Comparison of ENCODE assay signal across 8 mouse cellular contexts in the genomic region with DNA sequence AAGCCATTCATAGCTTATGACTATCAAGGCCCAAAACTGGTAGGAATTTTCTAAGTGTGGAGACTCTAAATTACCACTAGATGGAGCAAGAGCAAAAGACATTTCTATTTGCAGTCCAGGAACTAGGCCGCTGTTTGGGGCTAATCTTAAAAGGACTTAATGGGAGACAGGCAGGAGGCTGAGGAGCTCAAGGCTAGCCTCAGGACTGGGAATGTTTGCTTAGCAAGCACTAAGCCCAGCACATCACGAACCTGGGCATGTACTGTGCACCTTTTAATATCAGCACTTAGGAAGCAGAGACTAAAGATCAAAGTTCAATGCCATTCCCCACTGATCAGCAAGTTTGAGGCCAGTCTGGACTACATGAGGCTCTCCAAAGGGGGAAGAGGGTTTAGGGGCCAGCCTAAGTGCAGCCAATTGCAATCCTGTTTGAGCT. TPM values are rescaled to one million over a fixed set of nuclear protein-coding genes. Genes with fewer than 3 reads are reported as not detected.
A peak's percentile ranks its signal among the peaks of the same experiment; 100 is the strongest.
DNase-seq lines count a peak whose midpoint lies in the region; ATAC-seq and TF ChIP-seq lines count a peak whose summit lies in the region.
"Had no signal": no experiment of that assay in that cellular context is flagged by ENCODE, and none has a peak within 500 bp of the region (broad histone marks: within the 10 kb centered on the region; RNA-seq: fewer than 3 reads in every experiment).

No protein-coding gene starts in this region.

- TF ChIP-seq POLR2A in testis, adult 2 months (IDR thresholded peaks at IDR 0.05; ENCODE audit: control insufficient read depth, low read depth, low read length): no peak

- H3K4me3 ChIP-seq in testis, adult 2 months (ENCODE audit: control insufficient read depth, low read depth, low read length): no peak overlapping the region
- no peak overlapping the region for H3K4me3 ChIP-seq in hindbrain, embryonic 15.5 days
- no peak overlapping the region for H3K4me3 ChIP-seq in limb, embryonic 15.5 days
- no peak overlapping the region for H3K4me3 ChIP-seq in midbrain, postnatal 0 days (ENCODE audit: low read depth, low read length)

- H3K4me2 ChIP-seq in hindbrain, embryonic 15.5 days: no peak overlapping the region
- H3K4me2 ChIP-seq in limb, embryonic 15.5 days: no peak overlapping the region
- H3K4me2 ChIP-seq in midbrain, postnatal 0 days (ENCODE audit: low read depth, low read length, poor library complexity, severe bottlenecking): no peak overlapping the region

- H3K9me3 ChIP-seq in hindbrain, embryonic 15.5 days: no peaks in the 10 kb centered on the region
- H3K9me3 ChIP-seq in limb, embryonic 15.5 days: no peaks in the 10 kb centered on the region
- H3K9me3 ChIP-seq in midbrain, postnatal 0 days (ENCODE audit: low read length): no peaks in the 10 kb centered on the region

- H3K27ac ChIP-seq in testis, adult 2 months (ENCODE audit: control insufficient read depth, insufficient read depth, low read depth, low read length): peak overlapping the region; percentile 28; the same call in 1 of the 2 replicates
- H3K27ac ChIP-seq in hindbrain, embryonic 15.5 days (replicated peaks): no peak overlapping the region
- peak overlapping the region; percentile 12; the same call in 1 of the 2 replicates for H3K27ac ChIP-seq in limb, embryonic 15.5 days
- H3K27ac ChIP-seq in midbrain, postnatal 0 days (ENCODE audit: low read depth, low read length): no peak overlapping the region

- 0 out of 2 replicates have a peak, but pooled peaks have one; percentile 29 for ATAC-seq in hindbrain, embryonic 15.5 days (ENCODE audit: low FRiP score, low read depth)
- no peak for ATAC-seq in limb, embryonic 15.5 days (ENCODE audit: insufficient number of reproducible peaks, low FRiP score, low TSS enrichment, low read depth)
- 0 out of 2 replicates have a peak, but pooled peaks have one; percentile 12 for ATAC-seq in midbrain, postnatal 0 days (ENCODE audit: low FRiP score)

- WGBS in hindbrain, embryonic 15.5 days: 0% methylated on average over 2 of the region's 2 CpGs
- 0% methylated on average over 2 of the region's 2 CpGs for WGBS in limb, embryonic 15.5 days
- 0% methylated on average over 2 of the region's 2 CpGs for WGBS in midbrain, postnatal 0 days

- no peaks in the 10 kb centered on the region for H3K36me3 ChIP-seq in testis, adult 2 months (ENCODE audit: control insufficient read depth, insufficient read depth, low read length)
- no peaks in the 10 kb centered on the region for H3K36me3 ChIP-seq in hindbrain, embryonic 15.5 days
- H3K36me3 ChIP-seq in limb, embryonic 15.5 days: no peaks in the 10 kb centered on the region
- H3K36me3 ChIP-seq in midbrain, postnatal 0 days (ENCODE audit: insufficient read depth, low read length): no peaks in the 10 kb centered on the region

- TF ChIP-seq CTCF in testis, adult 2 months (IDR thresholded peaks at IDR 0.05; ENCODE audit: control insufficient read depth, insufficient read depth, insufficient replicate concordance, low read depth, low read length): no peak
- TF ChIP-seq CTCF in midbrain, postnatal 0 days (IDR thresholded peaks at IDR 0.05): peak; percentile 88

- H3K9ac ChIP-seq in hindbrain, embryonic 15.5 days: no peak overlapping the region
- H3K9ac ChIP-seq in limb, embryonic 15.5 days: no peak overlapping the region
- no peak overlapping the region for H3K9ac ChIP-seq in midbrain, postnatal 0 days (replicated peaks; ENCODE audit: low read length, poor library complexity, severe bottlenecking)

- H3K27me3 ChIP-seq in testis, adult 2 months (ENCODE audit: control insufficient read depth, insufficient read depth, low read length): no peaks in the 10 kb centered on the region
- no peaks in the 10 kb centered on the region for H3K27me3 ChIP-seq in hindbrain, embryonic 15.5 days
- no peaks in the 10 kb centered on the region for H3K27me3 ChIP-seq in limb, embryonic 15.5 days
- no peaks in the 10 kb centered on the region for H3K27me3 ChIP-seq in midbrain, postnatal 0 days (ENCODE audit: insufficient read depth, low read length)

- H3K4me1 ChIP-seq in testis, adult 2 months (ENCODE audit: control insufficient read depth, insufficient read depth, low read length): peaks cover 8% of the 10 kb centered on the region
- H3K4me1 ChIP-seq in hindbrain, embryonic 15.5 days (replicated peaks): peaks cover 7% of the 10 kb centered on the region
- H3K4me1 ChIP-seq in limb, embryonic 15.5 days: peaks cover 3% of the 10 kb centered on the region; the same call in 1 of the 2 replicates
- H3K4me1 ChIP-seq in midbrain, postnatal 0 days (ENCODE audit: insufficient read depth, low read length): no peaks in the 10 kb centered on the region

- no peak for DNase-seq in testis, postnatal 14 days (ENCODE audit: low spot score)
- peak; percentile 44 for DNase-seq in c-Kit-negative CD71-positive TER-119-positive erythroid progenitor cells, embryonic 14.5 days (ENCODE audit: low read depth, low spot score)
- peak; percentile 86 for DNase-seq in midbrain, postnatal 0 days (ENCODE audit: low spot score)
- DNase-seq in gastrocnemius, postnatal 4 days (ENCODE audit: low spot score in 2 of 2): no peak

RNA-seq across cellular contexts. Expression of a gene that starts 7.3 kb away (rescaled TPM):
- polyA plus RNA-seq in testis, adult 2 months (2012; rRNA removed): 42.8 and 48.8 TPM in 2 replicates
- 0.56 and 0.75 TPM in 2 replicates for polyA plus RNA-seq in hindbrain, embryonic 15.5 days (2015; fragmentation: Nextera tagmentation; extraction: Ambion mirVana)
- not detected in 2 replicates for polyA plus RNA-seq in limb, embryonic 15.5 days (2015; fragmentation: Nextera tagmentation; extraction: Ambion mirVana)
- 0.16 and 0.52 TPM in 2 replicates for total RNA-seq in midbrain, postnatal 0 days (2014; rRNA removed)
- 0.42 and 0.79 TPM in 2 replicates for polyA plus RNA-seq in midbrain, postnatal 0 days (2015; fragmentation: Nextera tagmentation; extraction: Ambion mirVana)
- total RNA-seq in gastrocnemius, postnatal 4 days (2021): not detected
- total RNA-seq: gastrocnemius, postnatal 36 days had no signal

RNA-seq across cellular contexts. Expression of a gene that starts 9.4 kb away (rescaled TPM):
- polyA plus RNA-seq in testis, adult 2 months (2012; rRNA removed): 6.1 and 6.2 TPM in 2 replicates
- 27.3 TPM in 2 replicates for polyA plus RNA-seq in hindbrain, embryonic 15.5 days (2015; fragmentation: Nextera tagmentation; extraction: Ambion mirVana)
- polyA plus RNA-seq in limb, embryonic 15.5 days (2015; fragmentation: Nextera tagmentation; extraction: Ambion mirVana): 30.4 and 31.5 TPM in 2 replicates
- 17.2 and 23.8 TPM in 2 replicates for total RNA-seq in midbrain, postnatal 0 days (2014; rRNA removed)
- 17.1 and 19.0 TPM in 2 replicates for polyA plus RNA-seq in midbrain, postnatal 0 days (2015; fragmentation: Nextera tagmentation; extraction: Ambion mirVana)
- 10 to 100 TPM; 16.5 to 22.0 TPM for total RNA-seq in gastrocnemius, postnatal 4 days (2021)

RNA-seq across cellular contexts. Expression of a gene that starts 44.6 kb away (rescaled TPM):
- 0.19 and 0.26 TPM in 2 replicates for polyA plus RNA-seq in testis, adult 2 months (2012; rRNA removed)
- polyA plus RNA-seq in hindbrain, embryonic 15.5 days (2015; fragmentation: Nextera tagmentation; extraction: Ambion mirVana): 6.9 and 9.5 TPM in 2 replicates
- polyA plus RNA-seq in limb, embryonic 15.5 days (2015; fragmentation: Nextera tagmentation; extraction: Ambion mirVana): 37.7 and 38.4 TPM in 2 replicates
- total RNA-seq in midbrain, postnatal 0 days (2014; rRNA removed): 4.7 and 5.1 TPM in 2 replicates
- polyA plus RNA-seq in midbrain, postnatal 0 days (2015; fragmentation: Nextera tagmentation; extraction: Ambion mirVana): 2.0 and 2.6 TPM in 2 replicates
- 10 to 100 TPM; 15.6 to 18.0 TPM for total RNA-seq in gastrocnemius, postnatal 4 days (2021)

RNA-seq across cellular contexts. Expression of a gene that starts 51.9 kb away (rescaled TPM):
- 45.2 and 45.3 TPM in 2 replicates for polyA plus RNA-seq in testis, adult 2 months (2012; rRNA removed)
- not detected in 2 replicates for polyA plus RNA-seq in hindbrain, embryonic 15.5 days (2015; fragmentation: Nextera tagmentation; extraction: Ambion mirVana)
- not detected in 2 replicates for polyA plus RNA-seq in limb, embryonic 15.5 days (2015; fragmentation: Nextera tagmentation; extraction: Ambion mirVana)
- total RNA-seq in midbrain, postnatal 0 days (2014; rRNA removed): not detected in 2 replicates
- 0.09 TPM in 1 of 2 replicates, not detected in the other for polyA plus RNA-seq in midbrain, postnatal 0 days (2015; fragmentation: Nextera tagmentation; extraction: Ambion mirVana)
- total RNA-seq in gastrocnemius, postnatal 4 days (2021): not detected
- total RNA-seq: gastrocnemius, postnatal 36 days had no signal

RNA-seq across cellular contexts. Expression of a gene that starts 55.2 kb away (rescaled TPM):
- polyA plus RNA-seq in testis, adult 2 months (2012; rRNA removed): 54.7 and 66.2 TPM in 2 replicates
- polyA plus RNA-seq in hindbrain, embryonic 15.5 days (2015; fragmentation: Nextera tagmentation; extraction: Ambion mirVana): 1.3 and 1.4 TPM in 2 replicates
- 0.42 and 0.89 TPM in 2 replicates for polyA plus RNA-seq in limb, embryonic 15.5 days (2015; fragmentation: Nextera tagmentation; extraction: Ambion mirVana)
- 1.5 and 2.0 TPM in 2 replicates for total RNA-seq in midbrain, postnatal 0 days (2014; rRNA removed)
- 0.67 and 1.1 TPM in 2 replicates for polyA plus RNA-seq in midbrain, postnatal 0 days (2015; fragmentation: Nextera tagmentation; extraction: Ambion mirVana)
- total RNA-seq in gastrocnemius, postnatal 4 days (2021): not detected
- total RNA-seq: gastrocnemius, postnatal 36 days had no signal

Comparison
In these comparisons a context has a peak if more than half of its experiments do, and no peak if none do; other contexts are left out.
1. H3K27ac ChIP-seq: peak in testis, adult 2 months (single experiment) and limb, embryonic 15.5 days (single experiment); none in hindbrain, embryonic 15.5 days (single experiment) and midbrain, postnatal 0 days (single experiment).
2. DNase-seq: peak in c-Kit-negative CD71-positive TER-119-positive erythroid progenitor cells, embryonic 14.5 days (single experiment) and midbrain, postnatal 0 days (single experiment); none in testis, postnatal 14 days (single experiment) and gastrocnemius, postnatal 4 days (0 of 2).
3. RNA of a gene that starts 7.3 kb away (polyA plus RNA-seq): 42.8 to 48.8 TPM in testis, adult 2 months; 0.56 to 0.75 TPM in hindbrain, embryonic 15.5 days, 0.42 to 0.79 TPM in midbrain, postnatal 0 days and not detected in limb, embryonic 15.5 days; every median in the first group is over 10 times any median in the second.